Mouse (Mus musculus): Measurements from ENCODE around the gene Eif4enif1.

The Eif4enif1 gene

GRCm38 (mm10) chr11:3202231-3202701 lies at the start of gene Eif4enif1:
Eif4enif1 (plus strand) TSS chr11:3202392.
- 0% methylated on average over 49 of the region's 57 CpGs for whole genome bisulfite sequencing

- 74% methylated on average over 1 of the region's 1 CpGs for WGBS
These were observed 48.4 kb upstream of the Eif4enif1 start for GRCm38 (mm10) chr11:3153666-3154397.

- WGBS = 90% methylated on average over 2 of the region's 3 CpGs
These were observed 45.2 kb upstream of the Eif4enif1 start for GRCm38 (mm10) chr11:3156991-3157390.

- 73% methylated on average over 6 of the region's 6 CpGs for WGBS
These were observed 44.2 kb upstream of the Eif4enif1 start for GRCm38 (mm10) chr11:3157996-3158395.

- 93% methylated on average over 4 of the region's 4 CpGs for WGBS
These were observed 43.4 kb upstream of the Eif4enif1 start for GRCm38 (mm10) chr11:3158800-3159199.

- 44% methylated on average over 1 of the region's 2 CpGs for WGBS
These were observed 40.8 kb upstream of the Eif4enif1 start for GRCm38 (mm10) chr11:3161370-3161769.

- 67% methylated on average over 5 of the region's 5 CpGs for WGBS
These were observed 39.8 kb upstream of the Eif4enif1 start for GRCm38 (mm10) chr11:3162236-3162897.

- WGBS = 90% methylated on average over 2 of the region's 2 CpGs
These were observed 39.1 kb upstream of the Eif4enif1 start for GRCm38 (mm10) chr11:3163122-3163521.

GRCm38 (mm10) chr11:3163661-3164060 lies 38.5 kb upstream of the Eif4enif1 start:
- 51% methylated on average over 3 of the region's 3 CpGs for WGBS

GRCm38 (mm10) chr11:3165210-3165782 lies 36.9 kb upstream of the Eif4enif1 start:
- WGBS = 84% methylated on average over 3 of the region's 5 CpGs

- WGBS = 89% methylated on average over 4 of the region's 4 CpGs
These were observed 35.1 kb upstream of the Eif4enif1 start for GRCm38 (mm10) chr11:3167129-3167528.

GRCm38 (mm10) chr11:3167571-3168001 lies 34.6 kb upstream of the Eif4enif1 start:
- 71% methylated on average over 4 of the region's 4 CpGs for WGBS

- 68% methylated on average over 2 of the region's 2 CpGs for WGBS
These were observed 33.1 kb upstream of the Eif4enif1 start for GRCm38 (mm10) chr11:3169042-3169441.

- WGBS = 67% methylated on average over 1 of the region's 1 CpGs
These were observed 30.3 kb upstream of the Eif4enif1 start for GRCm38 (mm10) chr11:3171931-3172330.

GRCm38 (mm10) chr11:3172526-3172925 lies 29.7 kb upstream of the Eif4enif1 start:
- 65% methylated on average over 6 of the region's 6 CpGs for WGBS

GRCm38 (mm10) chr11:3173425-3174318 lies 28.5 kb upstream of the Eif4enif1 start:
- WGBS = 85% methylated on average over 11 of the region's 11 CpGs

GRCm38 (mm10) chr11:3178968-3179725 lies 23.0 kb upstream of the Eif4enif1 start:
- WGBS = 78% methylated on average over 6 of the region's 6 CpGs

- 86% methylated on average over 7 of the region's 7 CpGs for WGBS
These were observed 22.5 kb upstream of the Eif4enif1 start for GRCm38 (mm10) chr11:3179726-3180092.

- 77% methylated on average over 6 of the region's 6 CpGs for WGBS
These were observed 21.6 kb upstream of the Eif4enif1 start for GRCm38 (mm10) chr11:3180510-3181160.

GRCm38 (mm10) chr11:3181250-3181649 lies 20.9 kb upstream of the Eif4enif1 start:
- 56% methylated on average over 4 of the region's 4 CpGs for WGBS
